Mouse (Mus musculus) WW6 (cell line): ENCODE data around the gene Tekt3.

ENCODE experiments used
- DNase-seq: peaks from one replicate; pipeline ENCODE4 v3.0.0-alpha.2; 2013; ENCODE audit warnings: low read depth, low spot score

The Tekt3 gene

GRCm38 (mm10) chr11:63061446-63061845, at the start of gene Tekt3:
Tekt3 (plus strand) TSS chr11:63061654.
- DNase-seq, result peak; percentile 31

- DNase-seq, result no peak
Measured at GRCm38 (mm10) chr11:63017327-63018082, 43.9 kb upstream of the Tekt3 start.

- DNase-seq, result no peak
Measured at GRCm38 (mm10) chr11:63018083-63018622, 43.3 kb upstream of the Tekt3 start.

- no peak for DNase-seq
Measured at GRCm38 (mm10) chr11:63020633-63021032, 40.8 kb upstream of the Tekt3 start.

- DNase-seq, result no peak
Measured at GRCm38 (mm10) chr11:63021141-63021806, 40.2 kb upstream of the Tekt3 start.

- DNase-seq, result no peak
Measured at GRCm38 (mm10) chr11:63023461-63023860, 38.0 kb upstream of the Tekt3 start.

- DNase-seq, result no peak
Measured at GRCm38 (mm10) chr11:63024136-63024535, 37.3 kb upstream of the Tekt3 start.

GRCm38 (mm10) chr11:63025476-63025875, 36.0 kb upstream of the Tekt3 start:
- no peak for DNase-seq

- no peak for DNase-seq
Measured at GRCm38 (mm10) chr11:63026651-63027141, 34.8 kb upstream of the Tekt3 start.

GRCm38 (mm10) chr11:63028131-63028530, 33.3 kb upstream of the Tekt3 start:
- DNase-seq, result no peak

- DNase-seq, result no peak
Measured at GRCm38 (mm10) chr11:63029148-63029714, 32.2 kb upstream of the Tekt3 start.

GRCm38 (mm10) chr11:63029721-63030120, 31.7 kb upstream of the Tekt3 start:
- no peak for DNase-seq

GRCm38 (mm10) chr11:63035420-63036211, 25.8 kb upstream of the Tekt3 start:
- DNase-seq, result no peak

- DNase-seq, result peak; percentile 20
Measured at GRCm38 (mm10) chr11:63040002-63040661, 21.3 kb upstream of the Tekt3 start.

GRCm38 (mm10) chr11:63045771-63046170, 15.7 kb upstream of the Tekt3 start:
- DNase-seq, result no peak

GRCm38 (mm10) chr11:63046380-63046779, 15.1 kb upstream of the Tekt3 start:
- DNase-seq, result no peak

GRCm38 (mm10) chr11:63050362-63050932, 11.0 kb upstream of the Tekt3 start:
- DNase-seq, result no peak

GRCm38 (mm10) chr11:63051041-63051440, 10.4 kb upstream of the Tekt3 start:
- DNase-seq, result no peak

GRCm38 (mm10) chr11:63051996-63052395, 9.5 kb upstream of the Tekt3 start:
- DNase-seq, result no peak

GRCm38 (mm10) chr11:63055596-63055995, 5.9 kb upstream of the Tekt3 start:
- no peak for DNase-seq
